Mouse (Mus musculus) common myeloid progenitor, adult 5-6 weeks (primary cell): ENCODE results near the gene Klf14. TPM values are rescaled to one million over a fixed set of nuclear protein-coding genes. Genes with fewer than 3 reads are reported as not detected.

Source experiments
- ATAC-seq: replicated peaks from 2 replicates; pipeline ENCODE4 v1.8.0; 2016; ENCODE audit warnings: low read depth, mild to moderate bottlenecking, moderate TSS enrichment, inconsistent platforms; ENCODE audit not compliant: poor library complexity, severe bottlenecking
- total RNA-seq: library from RNA; stranded (forward); fragments of 200-1000, 187-1606 nt; gene quantifications from 2 replicates; pipeline ENCODE4 v1.2.3, GENCODE M21; 2017

Klf14 gene
- total RNA-seq: not detected in 2 replicates

DNA sequence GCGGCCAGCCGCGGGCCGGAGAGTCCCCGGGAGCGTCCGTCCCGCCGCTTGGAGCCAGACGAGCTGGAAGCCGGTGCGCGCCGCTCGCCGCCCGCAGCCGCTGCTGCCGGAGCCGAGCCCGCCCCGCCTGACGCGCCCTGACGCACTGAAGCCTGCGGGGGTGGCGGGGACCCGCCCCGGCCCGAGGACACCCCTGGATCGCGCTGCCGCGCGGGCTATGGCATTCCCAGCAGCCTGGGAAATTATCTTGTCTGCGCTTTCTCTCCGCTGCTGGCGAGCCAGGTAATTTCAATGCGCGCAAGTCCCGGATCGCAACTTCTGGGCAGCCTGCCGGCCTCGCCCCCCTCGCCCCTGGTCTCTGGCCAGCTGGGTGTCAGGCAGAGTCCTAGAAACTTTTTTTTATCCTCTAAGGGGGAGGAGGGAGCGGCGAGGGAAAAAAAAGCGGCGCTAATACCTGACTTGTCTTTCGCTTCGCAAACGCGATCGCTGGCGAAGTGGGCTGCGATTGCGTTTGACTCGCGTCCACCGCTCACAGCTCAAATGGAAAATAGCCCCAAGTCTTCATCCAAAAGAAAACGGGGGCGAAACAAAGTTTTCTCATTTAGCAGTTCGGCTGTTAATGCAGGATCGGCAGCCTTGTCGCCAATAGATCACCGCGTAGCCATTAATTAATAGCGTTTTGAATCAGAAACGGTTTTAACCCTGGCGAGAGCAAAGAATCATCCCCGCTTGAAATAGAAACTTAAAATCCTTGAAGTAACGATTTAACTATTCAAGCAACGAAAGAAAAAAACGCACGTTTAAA, at the start of gene Klf14:
Klf14 (minus strand) TSS at position 343 of the 805 bp plus-strand sequence.
- ATAC-seq: no peak

DNA sequence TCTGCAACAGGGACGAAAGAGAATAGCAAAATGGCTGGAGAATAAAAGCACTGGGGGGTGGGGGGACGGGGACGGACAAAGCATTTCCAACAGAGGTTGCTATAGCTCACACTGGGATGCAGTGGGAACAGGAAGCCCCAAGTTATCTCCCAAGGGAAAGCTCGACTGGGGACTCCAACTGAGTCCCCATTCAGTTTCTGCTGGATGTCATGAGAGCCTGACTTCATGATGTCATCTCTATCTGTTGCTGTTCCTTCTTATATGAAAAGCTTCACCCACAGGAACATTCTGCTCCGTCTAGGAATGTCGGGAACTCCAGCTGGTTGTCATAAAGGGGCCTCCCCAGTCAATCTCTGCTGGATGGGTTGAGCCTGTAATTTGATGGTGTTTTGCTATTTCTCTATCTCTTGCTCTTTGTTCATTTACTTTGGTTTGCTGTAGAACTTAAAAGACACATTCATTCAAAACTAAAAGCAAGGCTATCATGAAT, 47.3 kb upstream of the Klf14 start:
- no peak for ATAC-seq

DNA sequence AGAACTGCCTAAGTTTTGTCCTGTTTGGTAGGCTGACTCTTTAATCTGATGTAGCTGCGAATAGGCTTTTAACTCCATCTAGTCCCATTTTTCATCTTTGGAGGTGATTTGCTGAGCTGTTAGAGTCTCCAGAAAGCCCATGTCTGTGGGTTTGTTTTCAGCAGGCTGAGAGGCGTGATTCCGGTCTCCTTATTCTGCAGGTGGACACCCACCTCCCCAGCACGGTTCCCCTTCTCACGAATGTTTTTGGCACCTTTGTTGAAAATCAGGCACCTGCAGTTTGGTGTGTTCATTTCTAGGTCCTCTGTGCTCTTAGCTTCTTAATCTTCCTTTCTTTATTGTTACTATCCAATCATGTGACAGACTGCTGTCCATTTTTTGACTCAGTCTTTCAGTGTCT, 27.5 kb upstream of the Klf14 start:
- no peak for ATAC-seq

DNA sequence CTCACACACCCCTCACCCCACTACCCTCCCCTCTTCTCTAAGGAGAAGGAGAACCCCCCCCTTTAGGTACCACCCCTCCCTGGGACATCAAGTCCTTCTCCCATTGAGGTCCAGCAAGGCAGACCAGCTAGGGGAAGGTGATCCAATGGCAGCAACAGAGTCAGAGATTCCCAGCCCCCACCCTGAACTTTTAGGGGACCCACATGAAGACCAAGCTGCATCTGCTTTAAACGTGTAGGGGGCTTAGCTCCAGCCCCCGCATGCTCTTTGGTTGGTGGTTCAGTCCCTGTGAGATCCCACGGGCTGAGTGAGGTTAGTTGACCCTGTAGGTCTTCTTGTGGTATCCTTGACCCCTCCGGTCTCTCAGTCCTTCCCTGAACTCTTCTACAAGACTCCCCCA, 24.1 kb upstream of the Klf14 start:
- ATAC-seq: no peak

DNA sequence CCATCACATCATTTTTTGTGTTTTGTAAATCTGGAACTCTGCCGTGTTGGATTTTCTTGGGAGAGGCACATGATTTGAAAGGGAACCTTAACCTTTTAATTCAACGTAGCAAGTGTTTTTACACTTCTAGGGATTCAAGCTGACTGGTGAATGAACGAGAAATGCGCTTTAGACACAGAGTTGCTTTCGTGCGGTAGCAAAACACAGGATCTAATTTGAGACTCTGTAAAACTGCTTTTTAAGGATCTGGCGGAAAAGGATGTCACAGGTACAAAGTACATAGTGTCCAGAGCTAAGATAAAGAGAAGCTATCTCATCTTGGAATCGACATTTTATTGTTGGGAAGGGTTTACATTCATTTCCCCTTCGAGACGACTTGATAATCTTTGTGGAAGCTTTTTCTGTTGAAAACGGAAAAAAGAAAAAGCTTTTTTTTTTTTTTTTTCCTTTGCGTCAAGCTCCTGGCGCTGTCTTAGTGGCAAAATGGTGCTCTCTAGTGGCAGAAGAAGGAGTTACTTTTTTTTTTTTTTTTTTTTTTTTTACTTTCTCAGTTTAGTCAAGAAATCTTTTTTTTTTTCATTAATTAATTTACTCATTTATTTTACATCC, 23.6 kb upstream of the Klf14 start:
- peak; percentile 36; the same call in 1 of the 2 replicates for ATAC-seq

DNA sequence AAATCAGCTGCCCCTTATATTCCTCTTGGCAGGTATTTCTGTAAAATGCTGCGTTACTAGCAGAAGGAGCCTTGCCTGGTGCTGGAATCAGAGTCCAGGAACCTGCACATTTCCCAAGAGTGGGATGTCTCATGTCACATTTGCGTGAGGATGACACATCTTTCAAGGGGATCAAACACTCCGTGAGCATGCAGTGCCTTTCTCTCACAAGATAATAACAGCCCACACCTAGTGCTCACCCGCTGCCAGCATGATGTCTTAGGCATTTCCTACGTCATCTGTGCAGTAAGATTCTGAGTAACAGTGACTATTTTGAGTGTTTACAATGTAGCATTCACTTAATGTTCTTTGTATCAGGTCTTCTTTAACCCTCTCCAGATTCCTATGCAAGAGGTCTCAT, 22.5 kb upstream of the Klf14 start:
- ATAC-seq: no peak

DNA sequence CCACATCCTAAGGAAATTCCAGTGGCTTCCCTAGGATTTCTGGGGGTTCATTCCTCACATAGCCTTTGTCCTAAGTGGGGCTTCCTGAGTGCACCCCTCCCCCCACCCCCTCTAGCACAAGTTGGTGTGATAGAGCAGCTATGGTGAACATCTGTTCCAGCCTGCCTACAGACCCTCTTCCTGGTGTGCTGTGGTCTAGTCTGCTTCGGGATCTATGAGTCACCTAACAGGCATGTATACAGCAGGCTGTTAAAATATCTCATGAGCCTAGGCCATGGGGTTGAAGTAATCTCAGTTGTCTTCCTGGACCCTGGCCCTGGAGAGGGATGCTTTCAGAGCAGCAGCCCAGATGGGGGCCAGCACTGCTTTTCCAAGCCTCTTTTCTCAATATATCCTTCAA, 19.7 kb upstream of the Klf14 start:
- ATAC-seq: no peak

DNA sequence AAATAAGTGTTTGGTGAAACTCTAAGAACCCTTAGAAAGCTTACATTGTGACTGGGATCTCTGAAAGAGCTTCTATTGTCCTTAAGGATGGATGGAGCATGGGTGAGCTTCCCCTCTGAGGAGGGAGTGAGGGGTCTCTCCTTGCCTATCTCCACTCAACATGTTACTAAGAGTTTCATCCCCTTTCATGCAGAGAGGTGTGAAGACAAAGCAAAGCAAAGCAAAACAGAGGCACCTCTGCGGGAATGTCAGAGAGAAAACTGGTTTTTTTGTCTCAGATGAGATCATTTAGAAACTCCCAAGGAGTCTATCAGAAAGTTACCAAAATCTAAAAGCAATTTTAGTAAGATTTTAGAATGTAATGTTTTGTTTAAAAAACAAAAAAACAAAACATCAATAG, 13.2 kb upstream of the Klf14 start:
- ATAC-seq: no peak

DNA sequence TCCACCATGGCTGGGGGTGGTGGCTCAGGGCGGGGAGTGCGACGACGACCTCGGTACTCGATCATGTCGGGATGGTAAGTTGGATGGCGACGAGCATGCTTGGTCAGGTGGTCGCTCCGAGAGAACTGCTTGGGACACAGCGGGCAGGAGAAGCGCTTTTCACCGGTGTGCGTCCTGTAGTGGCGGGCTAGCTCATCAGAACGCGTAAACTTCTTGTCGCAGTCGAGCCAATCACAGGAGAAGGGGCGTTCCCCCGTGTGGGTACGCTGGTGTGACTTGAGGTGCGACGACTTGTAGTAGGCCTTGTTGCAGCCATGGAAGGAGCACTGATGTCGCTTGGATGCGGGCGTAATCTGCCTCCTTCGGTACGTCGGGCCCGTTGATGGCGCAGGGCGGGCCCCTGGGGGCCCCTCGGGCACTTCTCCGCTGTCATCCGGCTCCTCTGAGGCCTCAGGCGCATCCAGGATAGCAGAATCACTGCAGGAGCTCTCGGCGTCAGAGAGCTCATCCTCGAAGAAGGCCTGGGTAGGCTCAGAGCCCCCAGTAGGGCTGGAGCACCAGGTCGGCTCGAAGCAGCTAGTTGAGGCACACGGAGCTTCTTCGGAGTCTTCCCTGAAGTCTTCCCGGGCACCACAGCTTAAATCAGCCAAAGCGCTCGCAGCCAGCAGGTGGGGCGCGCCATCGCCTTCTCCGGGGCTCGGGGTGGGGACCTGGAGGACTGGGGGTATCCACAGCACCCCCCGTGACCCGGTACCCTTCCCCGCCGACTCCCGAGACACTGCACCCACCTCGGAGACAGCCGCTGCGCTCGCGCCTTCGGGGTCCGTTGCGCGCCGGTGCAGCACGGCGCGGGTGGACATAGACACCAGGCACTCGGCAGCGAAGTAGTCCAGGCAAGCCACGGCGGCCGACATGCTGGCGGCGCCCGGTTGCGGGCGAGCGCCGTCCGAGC, 818 bp downstream of the Klf14 start:
- ATAC-seq: no peak

DNA sequence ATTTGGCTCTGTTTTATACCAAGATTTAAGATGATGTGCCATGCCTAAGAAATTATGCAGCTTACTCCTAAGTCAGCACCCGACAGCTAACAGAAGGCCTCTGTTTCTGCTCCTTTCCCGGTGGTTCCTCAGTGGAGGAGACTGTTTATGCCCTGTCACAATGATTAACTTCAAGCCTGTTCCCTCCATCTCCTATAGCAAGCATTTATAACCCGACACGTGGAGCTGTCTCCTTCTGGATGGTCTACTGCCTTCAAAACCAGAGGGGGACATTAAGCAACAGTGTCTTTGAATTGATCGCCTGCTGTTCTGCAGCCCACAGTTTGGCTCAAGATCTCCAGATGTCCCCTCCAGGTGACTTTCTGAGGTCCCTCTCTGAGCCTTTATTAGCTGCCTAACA, 19.6 kb downstream of the Klf14 start:
- no peak for ATAC-seq

DNA sequence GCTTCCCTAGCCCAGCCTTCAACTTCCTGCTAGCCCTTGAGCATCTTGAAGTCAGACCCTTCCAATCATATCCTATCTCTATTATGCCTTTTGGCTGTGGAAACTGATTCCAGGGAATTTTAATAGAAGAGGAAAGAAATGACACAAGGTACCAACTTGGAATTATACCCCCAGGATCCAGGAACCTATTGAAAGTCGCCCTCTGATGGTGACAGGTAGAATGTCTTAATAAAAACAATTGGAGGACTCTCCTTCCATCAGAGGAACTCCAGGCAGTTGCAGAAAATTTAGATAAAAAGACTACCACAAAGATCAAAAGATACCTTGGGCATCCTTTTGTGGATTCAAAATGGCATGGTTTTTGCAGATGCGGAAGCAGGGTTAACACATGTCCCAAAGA, 36.1 kb downstream of the Klf14 start:
- ATAC-seq: no peak

DNA sequence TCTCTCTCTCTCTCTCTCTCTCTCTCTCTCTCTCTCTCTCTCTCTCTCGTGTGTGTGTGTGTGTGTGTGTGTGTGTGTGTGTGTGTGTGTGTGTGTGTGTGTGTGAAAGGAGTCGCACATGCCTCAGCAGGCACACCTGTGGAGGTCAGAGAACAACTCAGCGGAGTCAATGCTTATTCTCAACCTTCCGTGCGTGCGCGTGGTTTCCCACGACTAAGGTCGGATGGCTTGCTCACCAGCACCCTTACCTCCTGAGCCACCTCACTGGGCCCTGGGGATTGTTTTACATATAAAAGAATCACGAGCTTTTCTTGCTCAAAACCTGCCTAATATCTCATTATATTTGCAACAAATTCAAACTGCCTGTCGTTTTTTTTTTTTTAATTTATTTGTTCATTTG, 37.1 kb downstream of the Klf14 start:
- ATAC-seq: no peak

DNA sequence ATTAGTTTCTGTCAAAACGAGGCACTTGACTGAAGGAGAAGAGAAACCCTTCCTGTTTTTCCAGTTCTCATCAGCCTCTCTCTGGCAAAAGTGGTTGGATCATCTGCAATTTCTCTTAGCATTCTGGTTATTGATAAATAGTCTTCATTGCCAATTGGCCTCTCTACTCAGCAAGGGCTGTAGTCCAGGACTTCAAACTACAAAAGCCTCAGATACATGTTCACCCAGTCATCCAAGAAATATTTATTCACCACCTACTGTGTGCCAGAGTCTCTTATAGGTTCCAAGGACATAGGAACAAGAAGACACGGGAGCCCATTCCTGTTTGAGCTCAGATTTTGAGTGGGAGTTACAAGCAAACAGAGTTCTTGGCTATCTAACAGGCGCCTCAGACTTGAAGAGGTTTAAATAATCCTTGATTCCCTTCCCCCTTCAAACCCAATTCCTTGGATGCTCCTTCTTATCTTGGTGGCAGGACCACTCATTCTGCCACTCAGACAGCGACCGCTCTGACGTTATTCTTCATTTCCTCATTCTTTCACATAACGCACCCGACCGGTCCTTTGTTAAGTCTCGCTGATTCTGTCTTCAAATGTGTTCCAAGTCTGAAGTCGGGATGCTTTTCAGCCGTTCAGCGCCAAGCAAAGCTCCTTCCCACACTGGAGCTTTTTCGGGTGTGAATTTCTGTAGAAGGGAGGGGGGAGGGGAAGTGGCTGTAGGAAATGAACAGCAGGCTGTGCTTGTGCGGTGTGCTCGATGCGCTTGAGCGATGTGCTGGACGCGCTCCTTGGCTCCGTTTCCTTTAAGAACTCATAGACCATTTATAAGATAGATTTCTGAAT, 37.8 kb downstream of the Klf14 start:
- ATAC-seq: no peak

DNA sequence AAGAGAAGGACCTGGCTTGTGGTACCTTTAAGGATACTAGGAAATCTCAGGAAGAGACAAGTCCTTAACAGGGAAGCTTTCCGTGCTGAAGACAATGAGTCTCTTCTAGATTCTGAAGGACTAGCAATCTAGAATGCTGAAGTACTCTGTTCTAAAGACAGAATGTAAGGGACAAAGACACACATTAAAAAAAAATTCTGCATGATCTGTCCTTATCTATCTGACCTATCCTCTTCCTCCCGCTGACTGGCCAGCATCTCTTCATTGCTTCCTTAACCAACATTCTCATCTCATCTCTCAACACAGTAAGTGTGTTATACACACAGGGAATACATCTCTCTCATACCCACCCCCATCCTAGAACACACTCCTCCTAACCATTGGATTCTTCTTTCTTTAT, 43.4 kb downstream of the Klf14 start, which contains the start of gene Tsga13:
Tsga13 (minus strand) TSS at position 101 of the 400 bp plus-strand sequence.
- no peak for ATAC-seq

DNA sequence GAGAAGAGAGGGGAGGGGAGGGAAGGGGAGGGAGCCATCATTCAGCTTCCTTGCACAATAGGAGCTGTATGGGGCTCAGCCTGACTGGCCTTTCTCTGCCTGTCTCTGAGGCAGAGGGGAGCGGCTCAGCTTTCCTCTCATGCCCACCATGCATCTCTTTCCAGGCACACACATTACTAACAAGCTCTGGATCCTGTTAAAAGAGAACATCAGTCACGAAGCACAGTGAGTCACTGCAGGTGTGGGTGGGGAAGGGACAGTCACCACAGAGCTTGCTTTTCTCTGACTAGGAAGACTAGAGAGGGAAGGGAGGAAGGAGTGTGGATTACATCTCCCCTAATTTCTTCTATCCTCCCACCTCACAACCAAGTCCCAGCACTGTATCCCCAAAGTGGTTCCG, 50.9 kb downstream of the Klf14 start:
- ATAC-seq: no peak

Other genes starting within 250 kb of the Klf14 start
- gene Mest, start 235.5 kb downstream of the Klf14 start, total RNA-seq: 0.14 TPM in 1 of 2 replicates, not detected in the other
- 40.6 and 53.4 TPM in 2 replicates for gene Copg2, start 62.3 kb downstream of the Klf14 start, total RNA-seq
- not detected in 2 replicates for gene Tsga13, start 43.5 kb downstream of the Klf14 start, total RNA-seq